Mouse (Mus musculus): ENCODE measurements at regions not wholly inside any gene's neighbourhood (a gene's known extent, or its start where the extent isn't known, plus 50 kb on each side); places are given as distances from the start of the nearest gene placed in this dataset.

GRCm38 (mm10) chr12:12063910-12064309 lies 198.0 kb upstream of the Fam49a start:
- 42% methylated on average over 1 of the region's 1 CpGs for WGBS
- no peak overlapping the region for H3K27ac ChIP-seq (ENCODE audit: low read depth, low read length)

GRCm38 (mm10) chr12:12064395-12064794 lies 197.5 kb upstream of the Fam49a start:
- Histone ChIP-seq H3K36me3 (ENCODE audit: control insufficient read depth, insufficient read depth, low read length) (no peaks in the 10 kb centered on the region), H3K9ac (ENCODE audit: low read depth, low read length) (no peak overlapping the region), H3K4me1 (ENCODE audit: control insufficient read depth, insufficient read depth, low read depth, low read length) (no peaks in the 10 kb centered on the region), H3K27ac (ENCODE audit: low read depth, low read length) (no peak overlapping the region), H3K4me2 (ENCODE audit: low read length) (no peak overlapping the region), H3K4me3 (ENCODE audit: low read length) (no peak overlapping the region), H3K27me3 (replicated peaks; ENCODE audit: control insufficient read depth, insufficient read depth, low read length) (no peaks in the 10 kb centered on the region), H3K9me3 (ENCODE audit: control insufficient read depth, low read length) (no peaks in the 10 kb centered on the region)
- no peak for ATAC-seq
- WGBS, result 80% methylated on average over 4 of the region's 4 CpGs

More at GRCm38 (mm10) chr12:12063910-12064309, 198.0 kb upstream of the Fam49a start:
- no peak overlapping the region for H3K4me3 ChIP-seq (ENCODE audit: low read length)
- no peak overlapping the region for H3K9ac ChIP-seq (ENCODE audit: low read depth, low read length)
- H3K27me3 ChIP-seq (replicated peaks; ENCODE audit: control insufficient read depth, insufficient read depth, low read length), result no peaks in the 10 kb centered on the region
- no peak overlapping the region for H3K4me2 ChIP-seq (ENCODE audit: low read length)
- no peaks in the 10 kb centered on the region for H3K36me3 ChIP-seq (ENCODE audit: control insufficient read depth, insufficient read depth, low read length)
- ATAC-seq, result peak; percentile 74
- H3K4me1 ChIP-seq (ENCODE audit: control insufficient read depth, insufficient read depth, low read depth, low read length), result no peaks in the 10 kb centered on the region
- H3K9me3 ChIP-seq (ENCODE audit: control insufficient read depth, low read length), result no peaks in the 10 kb centered on the region

DNA sequence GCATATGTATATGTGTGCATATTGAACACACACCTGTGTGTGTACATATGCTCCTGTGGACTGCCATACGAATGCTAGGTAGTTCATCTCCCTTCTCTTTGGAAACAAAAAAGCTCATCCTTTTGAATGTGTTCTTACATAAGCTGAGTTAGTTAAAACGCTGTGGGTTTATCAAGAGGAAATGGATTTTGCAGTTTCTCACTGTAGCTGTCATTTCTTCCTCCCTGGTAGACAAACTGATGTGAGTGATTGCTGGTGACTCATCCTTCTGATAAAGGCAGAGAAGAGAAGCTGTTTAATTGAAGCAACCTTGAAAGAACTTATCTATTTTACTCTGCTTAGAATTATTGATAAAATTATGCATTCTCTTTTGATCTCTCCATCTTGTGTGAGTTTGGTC lies 173.6 kb upstream of the Fam49a start:
- no peak for ATAC-seq
- H3K9ac ChIP-seq (ENCODE audit: low read depth, low read length), result no peak overlapping the region
- H3K27ac ChIP-seq (ENCODE audit: low read depth, low read length), result no peak overlapping the region
- H3K4me1 ChIP-seq (ENCODE audit: control insufficient read depth, insufficient read depth, low read depth, low read length), result no peaks in the 10 kb centered on the region
- 79% methylated on average over 2 of the region's 2 CpGs for WGBS
- no peaks in the 10 kb centered on the region for H3K36me3 ChIP-seq (ENCODE audit: control insufficient read depth, insufficient read depth, low read length)
- no peak overlapping the region for H3K4me2 ChIP-seq (ENCODE audit: low read length)
- H3K4me3 ChIP-seq (ENCODE audit: low read length), result no peak overlapping the region
- no peaks in the 10 kb centered on the region for H3K9me3 ChIP-seq (ENCODE audit: control insufficient read depth, low read length)
- no peaks in the 10 kb centered on the region for H3K27me3 ChIP-seq (replicated peaks; ENCODE audit: control insufficient read depth, insufficient read depth, low read length)

Measured in hindbrain, embryonic 16.5 days (tissue).